Mouse (Mus musculus) erythroid progenitor cell, adult 5-6 weeks (primary cell): ENCODE measurements around the gene 4933415F23Rik. TPM values are rescaled to one million over a fixed set of nuclear protein-coding genes. Genes with fewer than 3 reads are reported as not detected.
"Not testable (repeated sequence)": the region's sequence is repeated elsewhere in the genome, so short reads cannot be mapped to it uniquely, and the experiment has no call there.

ENCODE experiments used
- ATAC-seq: replicated peaks from 2 replicates; pipeline ENCODE4 v1.8.0; 2016; ENCODE audit warnings: moderate number of reproducible peaks, mild to moderate bottlenecking, moderate TSS enrichment, inconsistent platforms; ENCODE audit not compliant: poor library complexity, low FRiP score, severe bottlenecking
- total RNA-seq, 2 experiments: library from RNA; stranded (forward) in 1 of 2; stranded (reverse) in 1 of 2; fragments of 150-400 nt in 1 of 2; fragments of 186-747, 209-891 nt in 1 of 2; gene quantifications; 2 replicates each; pipeline versions ENCODE4 v1.2.3 to v1.2.4; 2015 to 2017; ENCODE audit warnings: low replicate concordance in 2 of 2

Gene 4933415F23Rik
- not detected in 2 replicates for total RNA-seq (2015; ENCODE audit: low replicate concordance)
- total RNA-seq (2017; ENCODE audit: low replicate concordance) = not detected in 2 replicates

DNA sequence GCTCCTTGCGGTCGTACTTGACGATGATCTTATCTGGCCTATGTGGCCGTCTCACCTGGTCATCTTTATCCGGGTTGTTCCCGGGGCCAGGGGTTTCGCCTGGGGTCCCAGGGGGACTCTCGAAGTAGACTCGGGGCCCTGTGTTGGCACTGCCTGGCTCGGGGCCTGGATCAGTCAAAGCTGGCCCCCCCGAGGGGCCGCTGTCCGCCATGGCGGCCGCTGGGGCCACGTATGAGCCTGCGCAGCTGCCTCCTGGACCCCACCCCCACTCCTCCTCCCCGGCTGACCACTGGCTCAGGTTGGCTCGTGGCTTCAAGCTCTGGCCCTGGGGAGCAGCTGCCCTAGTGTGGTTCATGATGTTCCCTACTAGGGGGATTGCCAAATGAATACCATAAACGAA, at the start of gene 4933415F23Rik:
Gene 4933415F23Rik, minus strand, starts transcription at position 233 of the 400 bp plus-strand sequence.
- ATAC-seq = no peak

DNA sequence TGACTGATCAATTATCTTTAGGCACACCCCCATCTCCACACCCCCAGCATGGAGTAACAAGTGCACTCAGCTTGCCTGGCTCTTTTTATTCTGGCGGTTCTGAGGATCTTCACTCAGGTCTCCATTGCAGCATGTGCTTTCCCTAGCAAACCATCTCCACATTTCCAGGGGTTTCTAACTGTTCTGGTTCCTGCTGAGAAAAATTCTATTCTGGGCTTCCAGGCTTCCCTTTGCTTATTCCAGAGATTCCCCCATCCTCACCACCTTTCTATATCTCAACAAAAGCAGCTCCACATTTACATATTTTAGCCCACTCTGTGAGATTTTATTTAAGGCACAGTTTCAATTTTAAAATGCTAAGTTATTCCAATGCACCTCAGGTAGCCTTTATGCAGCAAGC, 49.7 kb upstream of the 4933415F23Rik start:
- ATAC-seq = no peak

GRCm38 (mm10) chr1:23146198-23146873, 44.3 kb upstream of the 4933415F23Rik start:
- no peak for ATAC-seq

- ATAC-seq = no peak
Observed at GRCm38 (mm10) chr1:23141121-23141811, 39.2 kb upstream of the 4933415F23Rik start.

DNA sequence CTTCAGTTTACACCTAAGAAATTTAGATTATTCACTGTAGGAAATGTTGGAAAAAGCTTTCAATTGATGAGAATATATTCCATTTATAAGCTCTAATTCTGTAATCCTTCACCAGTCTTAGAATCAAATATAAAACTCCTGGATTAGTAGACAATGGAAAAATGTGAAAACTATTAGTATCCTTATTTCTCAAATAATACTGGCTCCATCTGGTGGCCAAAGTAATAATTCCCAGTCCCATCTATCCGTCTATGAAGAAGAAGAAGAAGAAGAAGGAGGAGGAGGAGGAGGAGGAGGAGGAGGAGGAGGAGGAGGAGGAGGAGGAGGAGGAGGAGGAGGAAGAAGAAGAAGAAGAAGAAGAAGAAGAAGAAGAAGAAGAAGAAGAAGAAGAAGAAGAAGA, 38.5 kb upstream of the 4933415F23Rik start:
- not testable (repeated sequence) for ATAC-seq

- no peak for ATAC-seq
Observed at GRCm38 (mm10) chr1:23120901-23121300, 18.8 kb upstream of the 4933415F23Rik start.

GRCm38 (mm10) chr1:23119406-23119805, 17.4 kb upstream of the 4933415F23Rik start:
- ATAC-seq = no peak

DNA sequence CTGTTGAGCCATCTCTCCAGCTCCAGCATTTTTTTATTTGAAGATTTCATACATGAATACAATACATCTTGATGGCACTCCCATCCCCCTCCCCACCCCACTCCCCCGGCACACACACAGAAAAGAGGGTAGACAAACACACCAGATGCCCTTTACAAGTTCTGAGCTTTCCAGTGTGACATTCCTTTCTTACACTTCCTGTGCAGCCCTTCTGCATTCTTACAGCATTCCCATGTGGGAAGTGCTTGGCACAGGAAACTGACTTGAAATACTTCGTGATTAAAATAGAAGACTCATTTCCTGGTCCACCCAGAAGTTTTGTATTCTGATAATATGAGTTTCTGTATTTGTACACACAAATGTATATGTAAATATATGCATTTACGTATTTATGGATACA, 15.4 kb upstream of the 4933415F23Rik start:
- no peak for ATAC-seq

DNA sequence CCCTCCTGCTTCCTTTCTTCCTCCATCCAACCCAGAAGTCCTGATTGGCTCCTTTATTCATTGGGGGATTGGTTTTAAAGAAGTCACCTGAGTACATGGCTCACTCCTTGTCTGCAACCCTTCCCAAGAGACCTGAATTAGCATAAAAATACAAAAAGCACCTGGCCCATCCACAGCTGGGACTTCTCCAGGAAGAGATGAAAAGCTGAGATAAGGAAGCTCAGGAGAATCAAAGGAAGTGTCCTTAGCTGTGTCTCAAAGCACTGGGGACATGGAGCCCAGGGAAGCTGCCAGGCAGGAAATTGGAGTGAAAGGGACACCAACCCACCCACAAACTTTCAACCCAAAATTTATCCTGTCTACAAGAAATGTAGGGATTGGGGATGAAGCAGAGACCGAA, 7.1 kb upstream of the 4933415F23Rik start:
- no peak for ATAC-seq

DNA sequence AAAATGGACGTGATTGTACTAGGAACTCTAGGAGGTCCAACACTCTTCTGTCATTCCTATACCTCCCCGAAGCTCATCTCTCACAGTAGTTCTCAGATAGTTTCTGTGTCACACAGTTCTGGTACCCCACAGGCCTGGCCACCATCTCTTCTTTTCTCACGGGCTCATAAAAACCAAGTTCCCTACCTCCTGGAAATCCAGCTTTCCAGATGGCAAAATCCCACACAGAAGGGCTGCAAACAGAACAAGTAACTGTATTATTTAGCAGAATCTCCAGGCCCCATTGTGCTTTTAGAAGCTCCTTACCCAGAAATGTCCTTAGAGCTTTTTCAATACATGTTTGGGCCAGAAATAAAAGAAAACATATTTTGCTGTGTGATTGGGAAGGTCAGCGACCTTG, 828 bp upstream of the 4933415F23Rik start:
- no peak for ATAC-seq

- no peak for ATAC-seq
Observed at GRCm38 (mm10) chr1:23099791-23100190, 2.3 kb downstream of the 4933415F23Rik start.

DNA sequence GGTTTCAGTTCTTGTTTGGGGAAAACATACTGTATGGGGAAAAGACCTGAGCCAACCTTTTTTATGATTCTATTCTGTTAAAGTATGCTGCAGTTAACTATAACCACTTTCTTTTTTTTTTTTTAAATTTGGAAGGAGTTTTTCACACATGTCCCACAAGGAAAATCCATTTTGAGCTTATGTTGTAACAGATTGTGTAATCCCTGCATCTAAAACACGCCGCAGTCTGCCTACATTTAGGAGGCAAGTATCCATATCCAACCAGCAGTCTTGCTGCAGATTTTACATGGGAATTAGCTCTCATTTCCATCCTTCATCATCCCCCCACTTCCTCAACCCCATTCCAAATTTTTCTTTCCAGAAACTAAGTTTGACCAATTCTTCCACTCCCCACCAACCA, 3.6 kb downstream of the 4933415F23Rik start:
- ATAC-seq = no peak

- no peak for ATAC-seq
Observed at GRCm38 (mm10) chr1:23097996-23098395, 4.1 kb downstream of the 4933415F23Rik start.

DNA sequence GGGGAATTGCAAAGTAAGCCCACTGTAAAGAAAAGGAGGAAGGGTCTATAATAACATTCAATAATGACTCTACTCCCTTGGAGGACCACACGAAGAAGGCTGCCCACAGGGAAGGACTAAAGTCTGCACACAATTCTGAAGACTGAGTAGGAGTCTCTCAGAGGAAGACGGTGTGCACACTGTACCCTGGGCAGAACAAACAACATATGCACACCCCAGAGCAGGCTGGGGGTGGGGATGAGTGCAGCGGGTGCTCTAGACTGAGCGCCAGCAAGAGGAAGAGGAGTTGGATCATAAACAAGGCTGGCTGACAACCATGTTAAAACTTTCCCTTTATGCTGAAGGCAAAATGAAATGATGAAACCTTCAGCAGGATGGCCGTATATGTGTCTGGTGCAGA, 34.3 kb downstream of the 4933415F23Rik start:
- ATAC-seq = no peak

DNA sequence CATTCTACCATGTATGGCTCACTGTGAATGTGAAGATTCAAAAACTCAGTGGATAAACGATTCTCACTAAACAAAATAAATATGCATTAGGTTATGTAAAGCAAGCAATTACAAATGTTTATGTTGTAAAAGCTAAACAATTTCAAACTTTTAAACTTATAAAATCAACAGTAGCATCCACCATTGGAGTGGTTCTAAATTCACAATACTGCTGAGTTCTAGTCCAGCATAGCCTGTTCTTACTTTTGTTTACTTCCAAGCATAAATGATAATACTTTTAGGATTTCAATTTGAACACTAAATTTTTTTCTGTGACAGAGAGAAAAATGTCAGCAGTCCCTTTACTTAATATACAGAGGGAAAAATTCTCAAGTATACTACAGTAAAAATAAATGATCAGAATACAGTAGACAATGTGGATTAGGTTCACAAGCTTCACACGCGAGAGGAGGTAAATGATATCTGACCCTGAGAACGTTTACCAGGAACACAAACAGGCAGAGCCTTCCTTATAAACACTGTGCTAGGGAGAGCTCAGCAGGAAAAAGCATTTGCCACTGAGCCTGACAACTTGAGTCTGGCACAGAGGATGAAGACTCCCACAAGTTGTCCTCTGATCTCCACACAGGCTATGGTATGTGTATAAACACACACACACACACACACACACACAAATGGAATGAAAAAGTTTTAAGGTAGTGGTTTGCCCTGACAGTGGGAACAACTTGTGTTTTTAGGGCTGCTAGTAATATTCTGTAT, 37.2 kb downstream of the 4933415F23Rik start:
- no peak for ATAC-seq

DNA sequence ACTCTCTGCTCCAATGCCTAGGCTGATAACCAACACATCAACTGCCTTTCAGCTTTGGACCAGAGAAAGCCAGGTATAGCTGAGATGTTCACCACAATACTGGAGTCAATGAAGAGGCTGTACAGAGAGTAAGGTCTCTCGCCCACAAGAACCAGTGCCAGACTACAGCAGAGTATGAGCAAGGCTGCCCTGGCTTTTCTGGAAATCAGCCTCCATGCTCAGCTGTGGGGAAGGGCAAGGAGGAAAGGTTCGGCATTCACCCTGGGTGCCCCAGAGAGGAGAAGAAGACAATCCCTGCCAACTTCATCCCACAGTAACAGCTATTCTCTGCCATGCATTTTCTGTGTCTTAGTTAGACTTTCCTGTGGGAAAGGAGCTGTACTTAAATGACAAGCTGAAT, 38.1 kb downstream of the 4933415F23Rik start:
- ATAC-seq = no peak

DNA sequence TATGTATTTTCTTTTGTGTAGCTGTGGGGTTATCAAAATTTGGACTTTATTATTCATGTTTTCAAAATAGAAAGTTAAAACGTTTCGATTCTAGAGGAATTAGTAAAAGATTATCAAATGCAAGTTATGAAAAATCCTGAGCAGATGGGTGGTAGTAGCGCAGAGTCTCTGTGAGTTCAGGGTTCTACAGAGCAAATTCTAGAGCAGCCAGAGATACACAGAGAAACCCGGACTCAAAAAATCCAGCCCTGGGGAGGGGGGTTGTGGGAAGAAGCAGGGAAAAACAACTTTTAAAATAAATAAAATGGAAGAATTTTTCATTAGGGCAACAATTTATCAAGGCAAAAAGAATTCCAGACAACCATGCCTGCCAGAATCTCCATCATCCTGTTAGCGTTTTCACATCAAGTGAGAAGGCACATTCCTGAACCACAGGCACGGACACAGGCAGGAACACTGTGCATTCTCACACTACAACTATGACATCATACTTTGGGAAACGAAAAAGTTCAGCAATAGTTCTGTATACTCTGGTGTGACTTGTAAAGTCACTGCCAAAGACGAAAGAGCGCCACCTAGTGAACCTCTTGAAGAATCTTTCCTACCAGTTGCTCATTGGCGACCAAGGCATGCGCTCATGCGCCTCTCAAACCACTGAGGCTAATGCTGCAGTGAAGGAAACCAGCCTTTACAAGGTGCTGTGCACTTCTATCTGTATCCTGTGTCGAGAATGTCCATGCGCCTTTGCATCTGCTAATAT, 40.3 kb downstream of the 4933415F23Rik start:
- no peak for ATAC-seq

- no peak for ATAC-seq
Observed at GRCm38 (mm10) chr1:23060056-23060455, 42.0 kb downstream of the 4933415F23Rik start.
